In the genomic region with DNA sequence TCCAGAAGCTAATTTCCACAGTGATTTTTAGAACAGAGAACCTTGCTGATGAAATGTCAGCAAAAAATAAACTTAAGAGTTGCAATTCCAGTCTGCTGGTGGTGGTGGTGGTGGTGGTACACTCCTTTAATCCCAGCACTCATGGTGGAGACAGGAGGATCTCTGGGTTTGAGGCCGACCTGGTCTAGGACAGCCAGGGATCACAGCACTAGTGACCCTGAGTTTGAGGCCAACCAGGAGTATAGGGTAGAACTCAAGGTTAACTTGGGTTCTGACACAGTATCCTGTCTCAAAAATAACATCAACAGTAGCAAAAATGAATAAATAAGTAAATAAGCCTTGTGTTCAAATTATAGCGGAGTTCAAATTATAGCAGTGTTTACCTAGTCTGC, we compare ENCODE assay signal across 8 mouse cellular contexts. TPM values are rescaled to one million over a fixed set of nuclear protein-coding genes. Genes with fewer than 3 reads are reported as not detected.
DNase-seq lines count a peak whose midpoint lies in the region; ATAC-seq and TF ChIP-seq lines count a peak whose summit lies in the region.

No protein-coding gene starts in this region.

- ATAC-seq in embryonic facial prominence, embryonic 14.5 days (ENCODE audit: low read depth) = no peak
- ATAC-seq in intestine, embryonic 15.5 days = no peak
- ATAC-seq in neural tube, embryonic 12.5 days (ENCODE audit: low FRiP score, low read depth) = no peak

- H3K27me3 ChIP-seq in liver, adult 2 months (ENCODE audit: control insufficient read depth, insufficient read depth, low read length) = no peaks in the 10 kb centered on the region
- H3K27me3 ChIP-seq in embryonic facial prominence, embryonic 14.5 days (replicated peaks; ENCODE audit: control insufficient read depth, insufficient read depth, low read length) = no peaks in the 10 kb centered on the region
- H3K27me3 ChIP-seq in intestine, embryonic 15.5 days (replicated peaks) = no peaks in the 10 kb centered on the region
- H3K27me3 ChIP-seq in neural tube, embryonic 12.5 days (replicated peaks) = no peaks in the 10 kb centered on the region
- H3K27me3 ChIP-seq in thymus, adult 2 months (ENCODE audit: control insufficient read depth, insufficient read depth, low read length) = no peaks in the 10 kb centered on the region

- H3K4me1 ChIP-seq in liver, adult 2 months (ENCODE audit: control insufficient read depth, insufficient read depth, low read length) = peaks cover 11% of the 10 kb centered on the region
- peaks cover 11% of the 10 kb centered on the region for H3K4me1 ChIP-seq in embryonic facial prominence, embryonic 14.5 days (ENCODE audit: control insufficient read depth, insufficient read depth, low read length)
- peaks cover 9% of the 10 kb centered on the region; the same call in 1 of the 2 replicates for H3K4me1 ChIP-seq in intestine, embryonic 15.5 days (replicated peaks)
- H3K4me1 ChIP-seq in neural tube, embryonic 12.5 days = peaks cover 20% of the 10 kb centered on the region
- H3K4me1 ChIP-seq in thymus, adult 2 months (replicated peaks; ENCODE audit: control insufficient read depth, insufficient read depth, low read length) = peaks cover 2% of the 10 kb centered on the region; the same call in 1 of the 2 replicates

- peak overlapping the region; percentile 58; the same call in 1 of the 2 replicates for H3K4me3 ChIP-seq in liver, adult 2 months (ENCODE audit: insufficient read depth, low read depth, low read length)
- peak overlapping the region; percentile 64 for H3K4me3 ChIP-seq in embryonic facial prominence, embryonic 14.5 days (ENCODE audit: low read depth, low read length)
- peak overlapping the region; percentile 69 for H3K4me3 ChIP-seq in intestine, embryonic 15.5 days (replicated peaks)
- H3K4me3 ChIP-seq in neural tube, embryonic 12.5 days = peak overlapping the region; percentile 62
- H3K4me3 ChIP-seq in thymus, adult 2 months (ENCODE audit: control insufficient read depth, insufficient read depth, low read length) = no peak overlapping the region

- H3K79me2 ChIP-seq in liver, adult 2 months (ENCODE audit: control insufficient read depth, insufficient read depth, low read length) = peaks cover 12% of the 10 kb centered on the region; the same call in 1 of the 2 replicates

- 21% methylated on average over 2 of the region's 2 CpGs for WGBS in liver, adult 2 months
- WGBS in embryonic facial prominence, embryonic 14.5 days = 52% methylated on average over 2 of the region's 2 CpGs
- 47% methylated on average over 2 of the region's 2 CpGs for WGBS in intestine, embryonic 15.5 days
- 62% methylated on average over 2 of the region's 2 CpGs for WGBS in neural tube, embryonic 12.5 days
- WGBS in thymus, adult 2 months = 76% methylated on average over 2 of the region's 2 CpGs

- H3K27ac ChIP-seq in liver, adult 2 months (replicated peaks; ENCODE audit: insufficient read depth, low read depth, low read length) = peak overlapping the region; percentile 2; the same call in 1 of the 2 replicates
- H3K27ac ChIP-seq in embryonic facial prominence, embryonic 14.5 days (replicated peaks; ENCODE audit: low read depth, low read length) = peak overlapping the region; percentile 97
- H3K27ac ChIP-seq in intestine, embryonic 15.5 days = peak overlapping the region; percentile 93
- no peak overlapping the region for H3K27ac ChIP-seq in neural tube, embryonic 12.5 days
- H3K27ac ChIP-seq in thymus, adult 2 months (ENCODE audit: control insufficient read depth, insufficient read depth, low read length) = no peak overlapping the region

- no peak for TF ChIP-seq POLR2A in liver, adult 2 months (IDR thresholded peaks at IDR 0.05; ENCODE audit: extremely low read depth, insufficient read depth, low read length)
- TF ChIP-seq POLR2A in thymus, adult 2 months (IDR thresholded peaks at IDR 0.05; ENCODE audit: control insufficient read depth, extremely low read depth, insufficient read depth, low read length, poor library complexity) = no peak

- no peaks in the 10 kb centered on the region for H3K36me3 ChIP-seq in liver, adult 2 months (ENCODE audit: control insufficient read depth, insufficient read depth, low read length)
- H3K36me3 ChIP-seq in embryonic facial prominence, embryonic 14.5 days (ENCODE audit: control insufficient read depth, insufficient read depth, low read length) = no peaks in the 10 kb centered on the region
- H3K36me3 ChIP-seq in intestine, embryonic 15.5 days = no peaks in the 10 kb centered on the region
- H3K36me3 ChIP-seq in neural tube, embryonic 12.5 days = no peaks in the 10 kb centered on the region
- H3K36me3 ChIP-seq in thymus, adult 2 months (ENCODE audit: control insufficient read depth, insufficient read depth, low read length) = no peaks in the 10 kb centered on the region

- no peak for TF ChIP-seq CTCF in liver, adult 2 months (IDR thresholded peaks at IDR 0.05; ENCODE audit: low read depth, low read length)
- no peak for TF ChIP-seq CTCF in thymus, adult 2 months (IDR thresholded peaks at IDR 0.05; ENCODE audit: borderline replicate concordance, control insufficient read depth, extremely low read depth, insufficient read depth, low read length, poor library complexity)

- H3K9me3 ChIP-seq in embryonic facial prominence, embryonic 14.5 days (ENCODE audit: control insufficient read depth, low read length) = no peaks in the 10 kb centered on the region
- no peaks in the 10 kb centered on the region for H3K9me3 ChIP-seq in intestine, embryonic 15.5 days
- no peaks in the 10 kb centered on the region for H3K9me3 ChIP-seq in neural tube, embryonic 12.5 days

- peak overlapping the region; percentile 67 for H3K4me2 ChIP-seq in embryonic facial prominence, embryonic 14.5 days (ENCODE audit: low read depth, low read length)
- peak overlapping the region; percentile 69 for H3K4me2 ChIP-seq in intestine, embryonic 15.5 days (replicated peaks)
- H3K4me2 ChIP-seq in neural tube, embryonic 12.5 days (replicated peaks) = peak overlapping the region; percentile 73

- H3K9ac ChIP-seq in liver, adult 2 months (ENCODE audit: low read depth, low read length) = no peak overlapping the region; the same call in 1 of the 2 replicates
- H3K9ac ChIP-seq in embryonic facial prominence, embryonic 14.5 days (ENCODE audit: low read depth, low read length) = peak overlapping the region; percentile 88
- H3K9ac ChIP-seq in intestine, embryonic 15.5 days = peak overlapping the region; percentile 78
- H3K9ac ChIP-seq in neural tube, embryonic 12.5 days = peak overlapping the region; percentile 10; the same call in 1 of the 2 replicates

- peak; percentile 64 for DNase-seq in liver, adult 2 months (ENCODE audit: extremely low read depth, low read depth, low spot score)
- no peak for DNase-seq in liver
- DNase-seq in embryonic facial prominence, embryonic 14.5 days (ENCODE audit: low spot score) = no peak
- no peak for DNase-seq in cerebellum, postnatal 36 days
- no peak for DNase-seq in thymus, adult 2 months
- DNase-seq in layer of hippocampus, adult 18-20 months (ENCODE audit: low spot score in 2 of 2) = no peak

RNA-seq across cellular contexts. Expression of gene R3hdm2, which starts 1.6 kb away (rescaled TPM):
- 15.8 and 17.5 TPM in 2 replicates for total RNA-seq in liver, adult 2 months (2014; rRNA removed)
- 66.9 and 70.1 TPM in 2 replicates for polyA plus RNA-seq in liver, adult 2 months (2012; rRNA removed)
- polyA plus RNA-seq in embryonic facial prominence, embryonic 14.5 days (2014; fragmentation: Nextera tagmentation; extraction: Ambion mirVana) = 27.8 and 29.8 TPM in 2 replicates
- 29.5 and 31.1 TPM in 2 replicates for polyA plus RNA-seq in intestine, embryonic 15.5 days (2015; fragmentation: Nextera tagmentation; extraction: Ambion mirVana)
- polyA plus RNA-seq in neural tube, embryonic 12.5 days (2016; fragmentation: Nextera tagmentation; extraction: Ambion mirVana) = 33.9 and 36.3 TPM in 2 replicates
- 135 and 149 TPM in 2 replicates for polyA plus RNA-seq in thymus, adult 2 months (2012; rRNA removed)
- total RNA-seq in layer of hippocampus, adult 18-20 months (2021) = 100 to 1,000 TPM; 164 to 167 TPM

RNA-seq across cellular contexts. Expression of gene Inhbc, which starts 11.5 kb away (rescaled TPM):
- 8.2 and 18.4 TPM in 2 replicates for total RNA-seq in liver, adult 2 months (2014; rRNA removed)
- 58.0 and 61.8 TPM in 2 replicates for polyA plus RNA-seq in liver, adult 2 months (2012; rRNA removed)
- not detected in 2 replicates for polyA plus RNA-seq in embryonic facial prominence, embryonic 14.5 days (2014; fragmentation: Nextera tagmentation; extraction: Ambion mirVana)
- polyA plus RNA-seq in intestine, embryonic 15.5 days (2015; fragmentation: Nextera tagmentation; extraction: Ambion mirVana) = 0.18 TPM in 1 of 2 replicates, not detected in the other
- not detected in 2 replicates for polyA plus RNA-seq in neural tube, embryonic 12.5 days (2016; fragmentation: Nextera tagmentation; extraction: Ambion mirVana)
- polyA plus RNA-seq in thymus, adult 2 months (2012; rRNA removed) = 0.06 TPM in 1 of 2 replicates, not detected in the other
- not detected for total RNA-seq in layer of hippocampus, adult 18-20 months (2021)

RNA-seq across cellular contexts. Expression of gene Inhbe, which starts 27.5 kb away (rescaled TPM):
- 4.8 and 7.5 TPM in 2 replicates for total RNA-seq in liver, adult 2 months (2014; rRNA removed)
- polyA plus RNA-seq in liver, adult 2 months (2012; rRNA removed) = 20.8 and 22.6 TPM in 2 replicates
- not detected in 2 replicates for polyA plus RNA-seq in embryonic facial prominence, embryonic 14.5 days (2014; fragmentation: Nextera tagmentation; extraction: Ambion mirVana)
- 0.03 TPM in 1 of 2 replicates, not detected in the other for polyA plus RNA-seq in intestine, embryonic 15.5 days (2015; fragmentation: Nextera tagmentation; extraction: Ambion mirVana)
- polyA plus RNA-seq in neural tube, embryonic 12.5 days (2016; fragmentation: Nextera tagmentation; extraction: Ambion mirVana) = not detected in 2 replicates
- polyA plus RNA-seq in thymus, adult 2 months (2012; rRNA removed) = 0.04 TPM in 1 of 2 replicates, not detected in the other
- total RNA-seq in layer of hippocampus, adult 18-20 months (2021) = not detected

RNA-seq across cellular contexts. Expression of gene Gli1, which starts 40.0 kb away (rescaled TPM):
- not detected in 2 replicates for total RNA-seq in liver, adult 2 months (2014; rRNA removed)
- 0.04 TPM in 2 replicates for polyA plus RNA-seq in liver, adult 2 months (2012; rRNA removed)
- 10.2 and 11.7 TPM in 2 replicates for polyA plus RNA-seq in embryonic facial prominence, embryonic 14.5 days (2014; fragmentation: Nextera tagmentation; extraction: Ambion mirVana)
- 7.5 and 8.1 TPM in 2 replicates for polyA plus RNA-seq in intestine, embryonic 15.5 days (2015; fragmentation: Nextera tagmentation; extraction: Ambion mirVana)
- polyA plus RNA-seq in neural tube, embryonic 12.5 days (2016; fragmentation: Nextera tagmentation; extraction: Ambion mirVana) = 3.6 and 4.0 TPM in 2 replicates
- 0.61 and 0.77 TPM in 2 replicates for polyA plus RNA-seq in thymus, adult 2 months (2012; rRNA removed)
- 1 to 10 TPM; 1.5 to 2.0 TPM for total RNA-seq in layer of hippocampus, adult 18-20 months (2021)

RNA-seq across cellular contexts. Expression of gene Arhgap9, which starts 60.0 kb away (rescaled TPM):
- total RNA-seq in liver, adult 2 months (2014; rRNA removed) = 1.5 and 2.0 TPM in 2 replicates
- polyA plus RNA-seq in liver, adult 2 months (2012; rRNA removed) = 1.8 and 2.1 TPM in 2 replicates
- polyA plus RNA-seq in embryonic facial prominence, embryonic 14.5 days (2014; fragmentation: Nextera tagmentation; extraction: Ambion mirVana) = 3.7 and 4.4 TPM in 2 replicates
- polyA plus RNA-seq in intestine, embryonic 15.5 days (2015; fragmentation: Nextera tagmentation; extraction: Ambion mirVana) = 6.1 and 6.7 TPM in 2 replicates
- 1.7 and 2.0 TPM in 2 replicates for polyA plus RNA-seq in neural tube, embryonic 12.5 days (2016; fragmentation: Nextera tagmentation; extraction: Ambion mirVana)
- polyA plus RNA-seq in thymus, adult 2 months (2012; rRNA removed) = 105 and 111 TPM in 2 replicates
- total RNA-seq in layer of hippocampus, adult 18-20 months (2021) = under 1 TPM; 0.84 to 0.92 TPM

Comparison
In these comparisons a context has a peak if more than half of its experiments do, and no peak if none do; other contexts are left out.
1. H3K27ac ChIP-seq: peak in liver, adult 2 months (single experiment), embryonic facial prominence, embryonic 14.5 days (single experiment) and intestine, embryonic 15.5 days (single experiment); none in neural tube, embryonic 12.5 days (single experiment) and thymus, adult 2 months (single experiment).
2. RNA of gene Inhbc, which starts 11.5 kb away (polyA plus RNA-seq): 58.0 to 61.8 TPM in liver, adult 2 months; 0.18 TPM in intestine, embryonic 15.5 days, not detected in embryonic facial prominence, embryonic 14.5 days, 0.06 TPM in thymus, adult 2 months and not detected in neural tube, embryonic 12.5 days; every median in the first group is over 10 times any median in the second.
3. RNA of gene Inhbe, which starts 27.5 kb away (polyA plus RNA-seq): 20.8 to 22.6 TPM in liver, adult 2 months; not detected in neural tube, embryonic 12.5 days, 0.03 TPM in intestine, embryonic 15.5 days, not detected in embryonic facial prominence, embryonic 14.5 days and 0.04 TPM in thymus, adult 2 months; every median in the first group is over 10 times any median in the second.
4. Peak in every context shown above with its lines, with median percentiles within 50 percentile points of each other: H3K4me2 ChIP-seq.